Mouse (Mus musculus): Measurements from ENCODE around the gene Dhtkd1.

DNA sequence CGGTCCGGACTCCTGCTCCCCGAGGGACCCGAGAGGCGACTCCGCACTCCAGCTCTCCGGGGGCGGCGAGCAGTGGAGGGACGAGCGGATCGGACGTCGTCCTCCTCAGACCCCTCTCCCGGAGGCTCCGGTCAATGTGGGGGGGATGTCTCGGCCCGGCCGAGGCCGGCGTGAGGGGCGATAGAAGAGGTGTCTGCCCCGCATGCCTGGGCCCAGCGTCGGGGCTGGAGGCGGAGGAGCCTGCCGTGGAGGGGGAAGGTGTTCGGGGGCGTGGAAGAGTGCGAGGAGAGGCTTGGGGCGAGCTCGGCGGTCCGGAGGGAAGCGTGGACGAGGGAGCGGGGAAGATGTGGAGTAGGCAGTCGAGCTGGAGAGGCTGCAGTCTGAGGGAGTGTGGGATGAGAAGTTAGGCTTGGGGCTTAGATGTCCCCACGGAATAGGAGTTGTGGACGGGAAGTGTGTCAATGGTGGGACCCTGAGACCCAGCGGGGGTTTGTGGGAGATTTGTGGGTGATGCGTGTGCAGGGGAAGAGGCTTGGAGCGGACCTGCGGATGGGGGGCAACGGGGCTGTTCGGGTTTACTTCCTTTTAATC lies 9.1 kb upstream of the Dhtkd1 start:
- TF ChIP-seq POLR2A (IDR thresholded peaks at IDR 0.05; ENCODE audit: borderline replicate concordance, extremely low read depth, low read depth, low read length) = no peak
- TF ChIP-seq CTCF (IDR thresholded peaks at IDR 0.05; ENCODE audit: insufficient read depth, low read length) = no peak
